ENCODE assay signal across 9 mouse cellular contexts in genomic region chr13:64903585-64904208, GRCm38 (mm10). TPM values are rescaled to one million over a fixed set of nuclear protein-coding genes. Genes with fewer than 3 reads are reported as not detected.
DNase-seq lines count a peak whose midpoint lies in the region; ATAC-seq and TF ChIP-seq lines count a peak whose summit lies in the region.
"Had no signal": no experiment of that assay in that cellular context is flagged by ENCODE, and none has a peak within 500 bp of the region (broad histone marks: within the 10 kb centered on the region; RNA-seq: fewer than 3 reads in every experiment).

Cntnap3 (minus strand) TSS chr13:64903955.

- no peak within 1 kb of the TSS for H3K27ac ChIP-seq in forebrain, embryonic 14.5 days (ENCODE audit: low read depth, low read length)
- H3K27ac ChIP-seq in liver, embryonic 14.5 days: no peak within 1 kb of the TSS
- no peak within 1 kb of the TSS for H3K27ac ChIP-seq in gastrocnemius, adult 2 months
- H3K27ac ChIP-seq: lung, embryonic 15.5 days had no signal

- H3K4me3 ChIP-seq in forebrain, embryonic 14.5 days (ENCODE audit: low read depth, low read length): peak within 1 kb of the TSS; percentile 18
- no peak within 1 kb of the TSS for H3K4me3 ChIP-seq in liver, embryonic 14.5 days (ENCODE audit: insufficient read depth in 1 of 2, low read depth in 2 of 2, low read length in 2 of 2)
- H3K4me3 ChIP-seq in gastrocnemius, adult 2 months: no peak within 1 kb of the TSS
- H3K4me3 ChIP-seq: lung, embryonic 15.5 days had no signal

- H3K9ac ChIP-seq in forebrain, embryonic 14.5 days (ENCODE audit: low read length): peak within 1 kb of the TSS; percentile 44; the same call in 1 of the 2 replicates
- no peak within 1 kb of the TSS for H3K9ac ChIP-seq in liver, embryonic 14.5 days (replicated peaks)
- H3K9ac ChIP-seq: lung, embryonic 15.5 days had no signal

- peak within 1 kb of the TSS; percentile 45 for H3K4me2 ChIP-seq in forebrain, embryonic 14.5 days (ENCODE audit: low read length)
- no peak within 1 kb of the TSS for H3K4me2 ChIP-seq in liver, embryonic 14.5 days (ENCODE audit: low read depth)
- H3K4me2 ChIP-seq: lung, embryonic 15.5 days had no signal

- TF ChIP-seq CTCF in liver, embryonic 14.5 days (IDR thresholded peaks at IDR 0.05; ENCODE audit: low read depth): peak; percentile 51
- TF ChIP-seq CTCF in gastrocnemius, adult 2 months (IDR thresholded peaks at IDR 0.05): no peak

- no peaks in the 10 kb centered on the region for H3K27me3 ChIP-seq in forebrain, embryonic 14.5 days (replicated peaks; ENCODE audit: control insufficient read depth, insufficient read depth, low read length)
- H3K27me3 ChIP-seq in liver, embryonic 14.5 days (ENCODE audit: control insufficient read depth, insufficient read depth, low read length): no peaks in the 10 kb centered on the region
- H3K27me3 ChIP-seq: lung, embryonic 15.5 days had no signal

- intact Hi-C loops in gastrocnemius, adult 2 months (cut with DNase I): no loop called here

- H3K4me1 ChIP-seq in forebrain, embryonic 14.5 days (ENCODE audit: control insufficient read depth, insufficient read depth, low read length): no peaks in the 10 kb centered on the region
- H3K4me1 ChIP-seq in liver, embryonic 14.5 days (replicated peaks; ENCODE audit: control insufficient read depth in 2 of 2, insufficient read depth in 2 of 2, low read length in 1 of 2): no peaks in the 10 kb centered on the region
- H3K4me1 ChIP-seq: lung, embryonic 15.5 days had no signal

- peak; percentile 1 to 3 for DNase-seq in urinary bladder, adult 18-20 months (ENCODE audit: low spot score in 2 of 2)
- DNase-seq in urinary bladder, postnatal 10 days (ENCODE audit: low spot score): no peak
- peak; percentile 70 for DNase-seq in forebrain, embryonic 14.5 days (ENCODE audit: low spot score)
- DNase-seq in kidney, postnatal 4 days: peak; percentile 59 to 62
- no peak for DNase-seq in liver, embryonic 14.5 days (ENCODE audit: low read depth in 3 of 3, low spot score in 3 of 3)
- peak; percentile 60 for DNase-seq in right cerebral cortex, postnatal 25 days
- no peak for DNase-seq in gastrocnemius, adult 2 months
- DNase-seq in thymus, postnatal 25 days: no peak

- ATAC-seq in forebrain, embryonic 14.5 days: peak; percentile 93
- ATAC-seq in liver, embryonic 14.5 days (ENCODE audit: insufficient read depth): no peak

- no peaks in the 10 kb centered on the region for H3K9me3 ChIP-seq in forebrain, embryonic 14.5 days (replicated peaks; ENCODE audit: control insufficient read depth, low read length)
- H3K9me3 ChIP-seq in liver, embryonic 14.5 days (ENCODE audit: control insufficient read depth, low read length): no peaks in the 10 kb centered on the region
- H3K9me3 ChIP-seq: lung, embryonic 15.5 days had no signal

- no peak for TF ChIP-seq EP300 in liver, embryonic 14.5 days (IDR thresholded peaks at IDR 0.05; ENCODE audit: low read depth)

- no peaks in the 10 kb centered on the region for H3K36me3 ChIP-seq in forebrain, embryonic 14.5 days (ENCODE audit: control insufficient read depth, insufficient read depth, low read length)
- no peaks in the 10 kb centered on the region for H3K36me3 ChIP-seq in liver, embryonic 14.5 days (replicated peaks; ENCODE audit: control insufficient read depth, insufficient read depth, low read depth)
- H3K36me3 ChIP-seq: lung, embryonic 15.5 days had no signal

- 4% methylated on average over 16 of the region's 16 CpGs for WGBS in forebrain, embryonic 14.5 days
- 13% methylated on average over 16 of the region's 16 CpGs for WGBS in liver, embryonic 14.5 days (ENCODE audit: insufficient replicate concordance)

RNA-seq across cellular contexts. Expression of gene Cntnap3, which starts in this region (rescaled TPM):
- 2.5 and 3.7 TPM in 2 replicates for polyA plus RNA-seq in forebrain, embryonic 14.5 days (2014; fragmentation: Nextera tagmentation; extraction: Ambion mirVana)
- under 0.01 TPM in 1 of 2 replicates, not detected in the other for polyA plus RNA-seq in liver, embryonic 14.5 days (2012; rRNA removed)
- not detected in 2 replicates for polyA plus RNA-seq in liver, embryonic 14.5 days (2014; fragmentation: Nextera tagmentation; extraction: Ambion mirVana)
- not detected for total RNA-seq in gastrocnemius, adult 2 months (2021)
- polyA plus RNA-seq: lung, embryonic 15.5 days had no signal

Comparison
In these comparisons a context has a peak if more than half of its experiments do, and no peak if none do; other contexts are left out.
1. DNase-seq: peak in urinary bladder, adult 18-20 months (2 of 2), forebrain, embryonic 14.5 days (single experiment), kidney, postnatal 4 days (2 of 2) and right cerebral cortex, postnatal 25 days (single experiment); none in urinary bladder, postnatal 10 days (single experiment), liver, embryonic 14.5 days (0 of 3), gastrocnemius, adult 2 months (single experiment) and thymus, postnatal 25 days (single experiment).